Mouse (Mus musculus) skeletal muscle tissue, postnatal 0 days (tissue): ENCODE results near the gene Pbx4. TPM values are rescaled to one million over a fixed set of nuclear protein-coding genes. Genes with fewer than 3 reads are reported as not detected.

Source experiments
- polyA plus RNA-seq: library from polyadenylated mRNA; unstranded; fragments of >200 nt; fragmentation: Nextera tagmentation; extraction: Ambion mirVana; gene quantifications from 2 replicates; pipeline ENCODE4 v1.2.1, GENCODE M21; 2015

Pbx4 gene
- 1.5 and 1.8 TPM in 2 replicates for polyA plus RNA-seq

DNA sequence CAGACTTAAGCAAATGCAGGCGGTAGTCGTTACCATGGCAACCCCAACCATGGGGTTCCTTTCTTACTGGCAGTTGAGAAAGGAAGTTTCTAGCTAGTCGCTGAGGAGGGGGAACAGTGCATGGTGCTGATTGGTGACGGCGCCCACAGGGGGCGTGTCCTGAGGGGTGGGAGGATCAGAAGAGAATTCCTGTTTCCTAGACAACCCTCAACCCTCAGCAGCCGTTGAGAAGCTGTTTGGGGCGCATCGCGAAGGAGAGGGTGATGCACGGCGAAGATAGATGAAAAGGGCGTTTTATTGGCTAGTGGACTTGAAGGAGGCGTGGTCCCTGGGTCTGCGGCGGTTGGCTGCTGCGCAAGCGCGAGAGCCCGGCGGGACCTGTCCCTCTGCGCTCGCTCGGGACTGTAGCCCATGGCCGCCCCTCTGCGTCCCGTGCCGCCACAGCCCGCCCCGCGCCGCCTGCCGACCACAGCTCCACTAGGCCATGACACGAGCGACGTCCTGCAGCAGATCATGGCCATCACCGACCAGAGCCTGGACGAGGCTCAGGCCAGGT, at the start of gene Pbx4:
Pbx4 (plus strand) TSS at position 194 of the 556 bp plus-strand sequence.

DNA sequence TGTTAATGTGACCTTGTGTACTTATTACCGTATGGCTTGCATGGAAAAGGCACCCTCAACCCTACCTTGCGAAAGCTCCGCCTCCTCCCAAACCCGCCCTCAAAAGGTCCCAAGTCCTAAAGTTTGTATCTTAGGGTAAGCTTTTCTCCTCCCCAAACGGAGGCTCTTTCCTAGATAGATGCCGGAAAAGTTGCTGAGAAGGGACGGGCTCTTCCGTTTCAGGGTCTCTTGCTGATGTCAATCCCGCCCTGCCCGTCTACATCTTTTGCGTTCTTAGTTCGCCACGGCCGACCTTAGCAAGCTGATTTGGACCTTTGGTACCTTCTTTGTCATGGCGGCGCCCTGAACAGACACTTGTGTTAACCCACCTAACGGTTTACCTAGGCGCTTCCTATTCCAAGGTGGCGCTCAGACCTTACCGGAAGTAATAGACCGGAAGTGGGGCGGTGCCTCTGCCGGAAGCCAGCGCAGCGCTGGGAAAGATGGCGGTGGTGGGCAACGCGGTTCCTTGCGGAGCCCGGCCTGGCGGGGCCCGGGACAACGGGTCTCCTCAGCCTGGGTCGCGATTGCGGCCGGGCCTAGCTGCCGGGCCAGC, 41.4 kb upstream of the Pbx4 start, which contains the start of the genes Atp13a1 and Zfp866:
Atp13a1 (plus strand) TSS at position 391 of the 595 bp plus-strand sequence.
Zfp866 (minus strand) TSS at position 406 of the 595 bp plus-strand sequence.

DNA sequence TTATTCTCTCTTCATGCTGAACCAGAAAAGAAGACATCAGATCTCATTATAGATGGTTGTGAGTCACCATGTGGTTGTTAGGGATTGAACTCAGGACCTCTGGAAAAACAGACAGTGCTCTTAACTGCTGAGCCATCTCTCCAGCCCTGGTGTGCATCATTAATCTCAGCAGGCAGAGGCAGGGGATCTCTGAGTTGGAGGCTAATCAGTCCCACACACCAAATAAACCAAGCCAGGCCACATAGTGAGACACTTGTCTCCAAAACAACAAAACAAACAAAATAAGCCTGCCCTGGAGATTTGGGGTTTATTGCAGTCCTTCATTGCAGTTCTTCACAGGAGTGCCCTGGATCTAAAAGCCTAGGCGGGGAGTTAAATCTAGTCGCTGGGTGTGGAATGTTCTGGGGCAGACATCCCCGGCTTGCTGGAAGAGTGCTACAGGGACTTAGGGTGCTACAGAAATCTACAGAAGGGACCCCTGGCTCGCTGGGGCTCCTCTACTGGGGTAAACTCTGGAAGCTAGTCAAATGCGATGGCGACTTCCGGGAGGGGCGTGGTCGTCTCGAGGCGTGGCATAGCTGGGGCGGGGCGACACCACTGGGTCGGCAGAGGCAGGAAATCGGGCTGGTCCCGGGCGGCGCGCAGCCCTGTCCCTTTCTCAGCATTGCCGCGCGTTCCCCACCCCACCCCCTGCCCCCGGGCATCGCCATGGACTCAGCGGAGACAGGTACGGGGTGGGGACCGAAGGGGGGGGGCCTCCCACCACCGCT, 24.0 kb upstream of the Pbx4 start, which contains the start of gene Gmip:
Gmip (plus strand) TSS at position 586 of the 770 bp plus-strand sequence.

DNA sequence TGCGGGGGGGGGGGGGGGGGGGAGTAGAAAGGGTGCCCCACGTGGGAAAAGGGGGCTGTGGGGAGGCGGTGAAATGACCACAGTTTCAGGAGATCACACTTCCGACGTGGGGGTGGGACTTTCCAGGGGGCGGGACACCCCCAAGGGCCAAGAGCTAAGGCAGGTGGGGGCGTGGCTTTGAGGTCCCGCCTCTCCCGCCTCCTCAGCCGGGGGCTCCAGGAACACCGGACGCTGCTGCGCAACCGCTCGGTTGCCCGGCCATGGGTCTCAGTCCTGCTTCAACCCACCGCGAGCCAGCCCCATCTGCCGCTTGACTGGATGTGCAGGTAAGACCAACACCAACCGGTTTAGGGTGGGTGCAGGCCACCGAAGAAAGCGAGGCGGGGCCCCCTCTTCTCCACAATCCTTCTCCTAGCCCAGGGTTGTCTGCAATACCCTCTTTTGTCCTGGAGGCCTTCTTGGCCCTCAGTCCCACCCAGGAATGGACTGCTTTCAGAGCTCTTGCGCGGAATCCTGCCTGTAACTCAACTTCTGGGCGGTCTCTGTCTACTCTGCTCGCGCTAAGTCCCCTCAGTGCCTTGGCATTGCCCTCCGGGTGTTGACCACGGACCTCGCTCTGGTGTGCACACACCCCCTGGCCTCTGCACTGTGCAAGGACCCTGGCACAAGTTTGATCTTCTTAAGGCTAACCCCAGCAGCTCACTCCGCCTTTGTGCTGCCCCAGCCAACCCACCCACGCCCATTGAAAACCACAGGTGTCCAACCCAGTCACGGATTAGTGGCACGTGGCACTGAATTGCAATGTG, 9.7 kb upstream of the Pbx4 start, which contains the start of gene Lpar2:
Lpar2 (plus strand) TSS at position 44 of the 806 bp plus-strand sequence.

DNA sequence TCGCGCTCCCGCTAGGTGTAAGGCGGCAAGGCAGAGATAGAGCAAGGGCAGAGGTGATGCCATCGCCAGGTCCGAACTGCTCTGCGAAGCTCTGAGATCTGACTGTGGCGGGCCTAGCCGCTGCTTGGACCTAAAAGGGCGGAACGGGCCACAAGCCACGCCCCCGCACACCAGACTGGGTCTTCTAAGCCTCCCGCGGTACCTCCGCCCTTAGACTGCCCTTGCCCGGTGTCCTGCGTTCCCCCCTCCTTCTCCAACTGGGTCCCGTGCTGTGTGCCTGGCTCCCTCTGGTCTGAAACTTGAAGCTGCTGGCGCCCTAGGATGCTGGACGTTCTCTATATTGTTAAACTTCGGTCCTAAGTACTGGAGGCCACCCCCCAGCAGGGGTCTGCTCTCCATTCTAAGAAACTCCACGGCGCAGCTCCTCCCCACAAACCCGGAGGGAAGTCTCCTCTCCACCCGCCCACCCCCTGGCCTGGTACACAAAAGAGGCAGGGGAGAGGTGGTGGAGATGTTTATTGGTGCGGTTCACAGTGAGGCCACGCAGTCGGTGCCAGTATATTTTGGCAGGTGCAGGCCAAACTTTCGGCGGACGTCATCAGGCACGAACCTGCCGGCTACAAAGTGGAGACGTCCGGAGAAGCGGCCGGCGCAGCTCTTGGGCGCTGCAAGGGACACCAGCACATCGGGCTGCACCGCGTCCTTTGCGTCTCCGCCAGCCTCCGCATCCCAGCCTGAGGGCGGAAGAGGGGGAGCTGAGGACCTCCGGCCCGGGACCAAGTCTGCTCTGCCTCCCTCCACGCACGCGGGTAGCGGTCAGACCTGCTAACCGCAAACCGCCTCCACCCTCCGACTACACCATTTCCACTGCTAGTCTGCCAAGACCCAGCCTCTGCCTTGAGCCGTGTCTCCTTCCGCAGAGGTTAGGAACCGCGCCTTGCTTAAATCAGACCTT, 55.3 kb downstream of the Pbx4 start, which contains the start of gene Cilp2:
Cilp2 (minus strand) TSS at position 399 of the 955 bp plus-strand sequence.

DNA sequence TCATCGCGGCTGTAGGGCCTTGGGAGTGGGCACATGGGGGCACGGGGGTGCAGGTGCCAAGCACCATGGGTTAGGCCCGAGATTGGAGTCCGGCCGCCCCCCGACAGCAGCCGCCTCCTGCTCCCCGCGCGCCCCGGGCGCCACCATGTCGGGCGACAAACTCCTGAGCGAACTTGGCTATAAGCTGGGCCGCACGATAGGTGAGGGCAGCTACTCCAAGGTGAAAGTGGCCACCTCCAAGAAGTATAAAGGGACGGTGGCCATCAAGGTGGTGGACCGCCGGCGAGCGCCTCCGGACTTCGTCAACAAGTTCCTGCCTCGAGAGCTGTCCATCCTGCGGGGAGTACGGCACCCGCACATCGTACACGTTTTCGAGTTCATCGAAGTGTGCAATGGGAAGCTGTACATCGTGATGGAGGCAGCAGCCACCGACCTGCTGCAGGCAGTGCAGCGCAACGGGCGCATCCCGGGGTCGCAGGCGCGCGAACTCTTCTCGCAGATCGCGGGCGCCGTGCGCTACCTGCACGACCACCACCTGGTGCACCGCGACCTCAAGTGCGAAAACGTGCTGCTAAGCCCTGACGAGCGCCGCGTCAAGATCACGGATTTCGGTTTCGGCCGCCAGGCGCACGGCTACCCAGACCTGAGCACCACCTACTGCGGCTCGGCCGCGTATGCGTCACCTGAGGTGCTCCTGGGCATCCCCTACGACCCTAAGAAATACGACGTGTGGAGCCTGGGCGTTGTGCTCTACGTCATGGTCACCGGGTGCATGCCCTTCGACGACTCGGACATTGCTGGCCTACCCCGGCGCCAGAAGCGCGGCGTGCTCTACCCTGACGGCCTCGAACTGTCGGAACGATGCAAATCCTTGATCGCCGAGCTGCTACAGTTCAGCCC, 70.1 kb downstream of the Pbx4 start, which contains the start of the genes Tssk6, Ndufa13 and Yjefn3:
Tssk6 (plus strand) TSS at position 22 of the 900 bp plus-strand sequence.
Ndufa13 (minus strand) TSS at position 396 of the 900 bp plus-strand sequence.
Yjefn3 (minus strand) TSS at position 550 of the 900 bp plus-strand sequence.

Other genes starting within 250 kb of the Pbx4 start
- gene Zfp868, start 206.9 kb upstream of the Pbx4 start, polyA plus RNA-seq: 7.3 and 9.1 TPM in 2 replicates
- gene Zfp964, start 178.0 kb upstream of the Pbx4 start, polyA plus RNA-seq: 0.49 and 0.55 TPM in 2 replicates
- gene Zfp869, start 121.8 kb upstream of the Pbx4 start, polyA plus RNA-seq: 6.7 and 9.1 TPM in 2 replicates
- gene Zfp963, start 82.5 kb upstream of the Pbx4 start, polyA plus RNA-seq: 3.4 and 3.9 TPM in 2 replicates
- gene Gm20422, start 57.6 kb upstream of the Pbx4 start, polyA plus RNA-seq: 0.58 and 1.1 TPM in 2 replicates
- 14.1 and 16.6 TPM in 2 replicates for gene Atp13a1, start 41.3 kb upstream of the Pbx4 start, polyA plus RNA-seq
- 7.8 and 8.3 TPM in 2 replicates for gene Zfp866, start 41.3 kb upstream of the Pbx4 start, polyA plus RNA-seq
- 4.4 and 4.9 TPM in 2 replicates for gene Gmip, start 23.8 kb upstream of the Pbx4 start, polyA plus RNA-seq
- gene Lpar2, start 10.1 kb upstream of the Pbx4 start, polyA plus RNA-seq: not detected in 2 replicates
- gene Cilp2, start 55.2 kb downstream of the Pbx4 start, polyA plus RNA-seq: 0.76 and 1.2 TPM in 2 replicates
- 1.3 and 1.7 TPM in 2 replicates for gene Tssk6, start 69.7 kb downstream of the Pbx4 start, polyA plus RNA-seq
- gene Ndufa13, start 70.1 kb downstream of the Pbx4 start, polyA plus RNA-seq: 313 and 340 TPM in 2 replicates
- gene Yjefn3, start 70.2 kb downstream of the Pbx4 start, polyA plus RNA-seq: 12.2 and 13.0 TPM in 2 replicates
- gene Gatad2a, start 163.9 kb downstream of the Pbx4 start, polyA plus RNA-seq: 20.4 and 23.2 TPM in 2 replicates
- gene Mau2, start 210.2 kb downstream of the Pbx4 start, polyA plus RNA-seq: 23.2 and 26.4 TPM in 2 replicates
- 21.5 and 24.3 TPM in 2 replicates for gene Sugp1, start 210.3 kb downstream of the Pbx4 start, polyA plus RNA-seq
- 0.19 TPM in 1 of 2 replicates, not detected in the other for gene Tm6sf2, start 240.4 kb downstream of the Pbx4 start, polyA plus RNA-seq